Mouse (Mus musculus) lung, adult 2 months (tissue): ENCODE results near the gene Gm10382. TPM values are rescaled to one million over a fixed set of nuclear protein-coding genes. Genes with fewer than 3 reads are reported as not detected.

ENCODE experiments used
- DNase-seq: peaks from one replicate; pipeline ENCODE4 v3.0.0; 2022
- H3K4me1 ChIP-seq: fragments of 200-500 bp; 2 replicates; pipeline ENCODE4 v1.6.1; 2011; ENCODE audit warnings: low read length; ENCODE audit not compliant: control insufficient read depth, insufficient read depth
- H3K4me3 ChIP-seq: fragments of 200-500 bp; replicated peaks from 2 replicates; pipeline ENCODE3; 2011; ENCODE audit warnings: low read depth, mild to moderate bottlenecking, control low read depth, low read length; ENCODE audit errors: extremely low read depth
- CTCF ChIP-seq: fragments of 200-500 bp; IDR thresholded peaks from 2 replicates; pipeline ENCODE4 v1.5.1; 2011; ENCODE audit warnings: mild to moderate bottlenecking, low read length, control low read depth; ENCODE audit not compliant: insufficient read depth
- POLR2A ChIP-seq: fragments of 200-500 bp; IDR thresholded peaks from 2 replicates; pipeline ENCODE4 v1.6.1; 2011; ENCODE audit warnings: low read depth, mild to moderate bottlenecking, control low read depth, low read length, borderline replicate concordance; ENCODE audit errors: extremely low read depth
- WGBS: fragments of 180-500 bp; shearing (Covaris S2); methylation state at CpG from one replicate; pipeline ENCODE4 v1.1.7; 2018; 5-methylcytosine and 5-hydroxymethylcytosine counted together
- polyA plus RNA-seq: library from polyadenylated mRNA; depleted of rRNA; stranded (reverse); fragments of >200 nt; gene quantifications from 2 replicates; pipeline ENCODE4 v1.2.3, GENCODE M21; 2012

The Gm10382 gene
- polyA plus RNA-seq, 1 experiment: 0.25 TPM

DNA sequence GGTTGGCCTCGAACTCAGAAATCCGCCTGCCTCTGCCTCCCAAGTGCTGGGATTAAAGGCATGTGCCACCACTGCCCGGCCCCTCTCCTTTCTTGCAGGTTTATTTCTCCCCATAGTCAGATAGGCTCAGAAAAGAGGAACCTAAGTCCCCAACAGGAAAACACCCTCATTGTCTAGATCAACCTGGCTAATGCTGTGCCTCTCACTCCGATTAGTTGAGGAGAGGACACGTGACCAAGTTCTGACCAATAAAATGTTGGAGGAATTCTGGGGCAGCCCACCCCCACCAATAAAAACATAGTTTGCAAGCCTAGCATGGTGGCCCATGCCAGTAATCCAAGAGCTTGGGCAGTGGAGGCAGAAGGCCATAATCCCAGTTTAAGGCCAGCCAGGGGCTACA lies 37.2 kb upstream of the Gm10382 start:
- WGBS: 78% methylated on average over 5 of the region's 5 CpGs

DNA sequence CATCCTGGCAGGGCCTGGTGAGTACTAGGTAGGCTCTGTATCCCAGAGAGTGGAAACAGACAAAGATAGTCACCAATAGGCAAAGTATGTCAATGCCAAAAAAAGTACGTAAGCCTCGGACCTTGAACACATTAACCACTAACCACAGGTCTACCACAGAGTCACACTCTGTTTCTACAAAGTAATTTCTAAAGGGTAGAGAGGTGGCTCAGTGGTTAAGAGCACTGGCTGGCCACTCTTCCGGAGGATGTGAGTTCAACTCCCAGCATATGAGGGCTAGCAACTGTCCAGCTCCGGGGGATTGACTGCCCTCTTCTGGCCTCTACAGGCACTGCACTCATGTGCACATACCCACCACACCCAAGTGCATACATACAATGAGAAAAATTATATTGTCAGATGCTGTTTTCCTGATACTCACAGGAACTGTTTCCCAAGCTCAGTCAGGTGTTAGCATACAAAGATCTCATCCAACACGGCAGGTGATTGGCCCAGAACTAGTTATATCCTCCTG lies 36.3 kb upstream of the Gm10382 start:
- no peak for DNase-seq
- WGBS: 93% methylated on average over 5 of the region's 5 CpGs
- TF ChIP-seq CTCF: no peak
- no peak for TF ChIP-seq POLR2A
- Histone ChIP-seq H3K4me3 (no peak overlapping the region), H3K4me1 (no peaks in the 10 kb centered on the region)

More for the DNA sequence above, 37.2 kb upstream of the Gm10382 start:
- TF ChIP-seq CTCF (no peak), POLR2A (no peak)
- DNase-seq: no peak
- no peaks in the 10 kb centered on the region for H3K4me1 ChIP-seq
- no peak overlapping the region for H3K4me3 ChIP-seq

DNA sequence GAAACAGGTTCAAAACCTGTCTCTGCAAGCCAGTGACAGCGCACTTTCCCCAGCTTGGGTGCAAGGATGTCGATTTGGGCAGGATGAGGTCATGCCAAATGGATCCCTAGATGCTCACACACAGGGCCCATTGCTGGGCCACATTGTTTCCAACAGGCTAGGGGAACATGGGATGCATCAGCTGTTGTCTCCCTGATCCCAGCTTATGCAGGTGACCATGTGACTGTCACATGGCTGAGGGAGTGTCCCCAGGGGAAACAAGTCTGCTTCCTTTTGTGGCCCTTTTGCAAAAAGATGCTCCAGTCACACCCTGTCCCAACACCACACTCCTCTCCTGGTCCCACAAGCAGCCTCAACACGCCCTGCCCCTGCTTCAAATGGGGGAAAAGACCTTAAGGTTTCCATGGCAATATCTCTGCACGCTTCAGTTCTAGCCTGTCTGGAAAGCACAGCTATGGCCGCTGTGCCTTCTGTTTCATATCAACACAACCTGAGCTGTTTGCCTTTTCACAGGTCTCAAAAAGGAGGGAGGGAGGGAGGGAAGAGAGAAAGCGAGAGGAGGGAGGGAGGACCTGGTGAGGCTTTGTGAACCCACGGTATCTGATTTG lies 34.1 kb upstream of the Gm10382 start:
- TF ChIP-seq CTCF: no peak
- no peak for TF ChIP-seq POLR2A
- H3K4me1 ChIP-seq: no peaks in the 10 kb centered on the region
- no peak overlapping the region for H3K4me3 ChIP-seq
- DNase-seq: no peak
- 64% methylated on average over 7 of the region's 7 CpGs for WGBS

DNA sequence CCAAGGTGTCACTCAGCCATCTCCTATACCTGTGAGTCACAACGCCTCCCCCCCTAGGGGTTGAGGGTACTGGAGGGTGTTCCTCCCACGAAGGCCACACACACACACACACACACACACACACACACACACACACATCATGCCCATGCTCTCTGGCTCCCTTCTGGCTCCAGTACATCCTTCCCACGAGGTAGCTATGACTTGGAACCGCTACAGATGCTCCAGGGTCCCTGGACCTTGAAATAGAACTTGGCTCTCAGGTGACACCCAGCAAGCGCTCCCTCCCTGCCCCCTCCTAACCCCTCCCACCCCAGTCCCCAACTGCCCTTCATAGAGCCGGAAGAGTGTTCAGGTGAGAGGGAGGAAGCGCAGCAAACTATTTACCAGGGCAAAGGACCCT lies 33.5 kb upstream of the Gm10382 start:
- Histone ChIP-seq H3K4me1 (no peaks in the 10 kb centered on the region), H3K4me3 (no peak overlapping the region)
- TF ChIP-seq CTCF: no peak
- no peak for TF ChIP-seq POLR2A
- WGBS: 48% methylated on average over 7 of the region's 7 CpGs
- DNase-seq: no peak

DNA sequence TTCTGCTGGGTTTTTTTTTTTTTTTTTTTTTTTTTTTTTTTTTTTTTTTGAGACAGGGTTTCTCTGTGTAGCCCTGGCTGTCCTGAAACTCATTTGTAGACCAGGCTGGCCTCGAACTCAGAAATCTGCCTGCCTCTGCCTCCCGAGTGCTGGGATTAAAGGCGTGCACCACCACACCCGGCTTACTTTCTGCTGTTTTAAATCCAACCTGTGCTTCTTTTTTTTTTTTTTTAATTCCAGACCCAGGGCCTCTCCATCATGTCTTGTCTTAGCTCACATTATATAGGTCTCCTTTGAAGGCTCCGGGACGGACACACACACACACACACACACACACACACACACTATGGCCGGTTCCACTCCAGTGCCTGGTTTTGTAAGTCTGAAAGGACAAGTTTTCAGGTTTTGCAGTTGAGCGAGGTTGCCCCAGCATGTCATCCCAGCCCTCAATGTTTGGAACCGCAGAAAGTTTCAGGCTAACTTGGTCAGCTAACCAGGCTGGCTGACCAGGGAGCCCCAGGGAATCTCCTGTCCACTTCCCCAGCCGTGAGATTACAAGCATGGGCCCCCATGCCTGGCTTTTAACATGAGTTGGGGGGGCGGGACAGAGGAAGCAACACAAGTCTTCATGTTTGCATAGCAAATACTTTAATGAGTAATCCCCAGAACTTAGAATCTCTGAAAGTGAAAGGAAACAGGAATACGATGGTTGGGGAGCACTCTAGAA lies 31.4 kb upstream of the Gm10382 start:
- no peak for TF ChIP-seq CTCF
- no peak for TF ChIP-seq POLR2A
- no peaks in the 10 kb centered on the region for H3K4me1 ChIP-seq
- WGBS: 68% methylated on average over 12 of the region's 12 CpGs
- no peak for DNase-seq
- no peak overlapping the region for H3K4me3 ChIP-seq

DNA sequence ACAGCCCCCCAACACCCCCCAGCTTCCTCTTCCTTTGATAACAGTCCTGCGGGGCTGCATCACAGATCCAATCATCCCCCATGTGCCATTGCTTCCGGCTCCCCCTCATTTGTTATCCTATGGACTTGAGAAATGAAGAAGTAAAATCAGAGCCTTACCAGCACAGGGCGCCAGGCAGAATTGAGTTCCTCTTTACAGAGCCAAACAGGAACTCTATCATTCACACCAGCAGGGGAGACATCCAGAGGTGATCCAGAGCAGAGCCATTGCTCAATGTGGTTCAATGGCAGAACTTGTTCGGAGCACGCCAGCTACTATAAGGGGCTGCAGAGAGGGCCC lies 30.9 kb upstream of the Gm10382 start:
- no peak overlapping the region for H3K4me3 ChIP-seq
- TF ChIP-seq POLR2A (no peak), CTCF (no peak)
- DNase-seq: no peak

DNA sequence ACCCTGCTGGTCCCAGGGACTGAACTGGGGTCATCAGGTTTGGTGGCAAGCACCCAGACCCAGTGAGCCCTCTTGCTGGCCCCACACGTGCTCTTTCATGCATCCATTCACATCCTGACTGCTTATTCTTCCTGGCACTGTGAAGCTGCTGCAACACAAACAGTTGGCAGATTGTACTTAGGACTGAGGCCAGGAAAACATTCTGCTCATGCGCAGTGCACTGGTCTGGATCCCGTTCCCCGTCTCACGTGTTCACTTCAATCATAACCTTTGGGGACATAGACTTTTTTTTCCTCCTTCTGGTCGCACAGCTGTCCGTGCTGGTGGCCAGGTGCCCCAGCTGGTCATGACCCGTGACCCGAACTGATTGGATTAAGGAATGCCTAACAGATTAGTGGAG lies 28.6 kb upstream of the Gm10382 start:
- no peaks in the 10 kb centered on the region for H3K4me1 ChIP-seq
- H3K4me3 ChIP-seq: no peak overlapping the region
- 65% methylated on average over 9 of the region's 9 CpGs for WGBS
- TF ChIP-seq POLR2A: no peak
- TF ChIP-seq CTCF: no peak
- no peak for DNase-seq

More for the DNA sequence above, 30.9 kb upstream of the Gm10382 start:
- no peaks in the 10 kb centered on the region for H3K4me1 ChIP-seq
- 34% methylated on average over 5 of the region's 5 CpGs for WGBS

DNA sequence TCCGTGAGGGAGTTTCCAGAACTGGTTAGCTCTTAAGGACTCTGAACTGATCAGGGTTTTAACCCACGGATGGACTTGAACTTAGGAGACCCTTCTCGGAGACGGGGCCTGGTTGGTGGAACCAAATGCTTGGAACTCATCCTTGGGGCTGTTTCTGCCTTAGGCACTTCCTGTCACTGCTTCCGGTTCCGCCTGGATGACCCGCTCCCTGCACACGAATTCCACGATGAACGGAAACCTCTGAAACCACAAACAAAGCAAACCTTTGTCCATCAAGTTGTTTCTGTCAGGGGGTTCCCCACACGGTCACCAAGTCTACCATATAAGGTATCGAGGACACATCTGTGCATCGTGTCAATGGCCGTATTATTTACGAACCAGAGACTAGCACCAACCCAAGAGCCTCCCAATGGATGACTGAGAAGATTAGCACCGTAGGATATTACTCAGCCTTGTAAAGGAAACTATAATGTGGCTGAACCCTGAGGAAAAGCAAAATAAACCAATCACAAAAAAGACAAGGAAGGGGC lies 28.1 kb upstream of the Gm10382 start:
- Histone ChIP-seq H3K4me3 (no peak overlapping the region), H3K4me1 (no peaks in the 10 kb centered on the region)
- no peak for DNase-seq
- 73% methylated on average over 16 of the region's 16 CpGs for WGBS
- TF ChIP-seq POLR2A (no peak), CTCF (no peak)

DNA sequence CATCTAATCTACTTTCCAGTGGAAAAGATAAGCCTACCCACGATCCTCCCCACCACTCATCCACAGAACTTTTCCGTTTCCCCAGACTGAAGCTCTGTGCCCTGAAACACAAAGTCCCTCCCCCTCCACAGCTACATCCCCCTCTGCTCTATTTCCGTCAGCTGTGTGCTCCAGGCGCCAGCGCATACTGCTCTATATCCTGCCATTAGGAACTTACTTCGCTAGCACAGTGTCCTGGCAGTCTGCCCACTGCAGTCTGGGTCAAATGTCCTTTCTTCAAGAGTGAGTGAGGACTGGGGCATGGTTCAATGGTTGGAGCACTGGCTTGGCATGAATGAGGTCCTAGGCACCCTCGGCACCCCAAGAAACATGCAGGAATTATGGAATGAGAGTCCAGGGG lies 25.2 kb upstream of the Gm10382 start:
- Histone ChIP-seq H3K4me1 (no peaks in the 10 kb centered on the region), H3K4me3 (no peak overlapping the region)
- no peak for DNase-seq
- TF ChIP-seq POLR2A (no peak), CTCF (no peak)
- 35% methylated on average over 7 of the region's 7 CpGs for WGBS
